Mouse (Mus musculus) embryonic facial prominence, embryonic 15.5 days (tissue): Measurements from ENCODE around the gene Ehd1. TPM values are rescaled to one million over a fixed set of nuclear protein-coding genes. Genes with fewer than 3 reads are reported as not detected.

ENCODE experiments used
- ATAC-seq: fragments of 200-750 bp; cut with Nextera tagmentation; 2 replicates; pipeline ENCODE4 v1.8.0; 2017; ENCODE audit warnings: low read depth, moderate TSS enrichment; ENCODE audit not compliant: insufficient number of reproducible peaks, low FRiP score, low TSS enrichment
- H3K27ac ChIP-seq: fragments of 300-500 bp; sonication (generic); replicated peaks from 2 replicates; pipeline ENCODE4 v1.5.1; 2015; ENCODE audit warnings: mild to moderate bottlenecking, inconsistent platforms
- H3K27me3 ChIP-seq: fragments of 300-500 bp; sonication (generic); 2 replicates; pipeline ENCODE4 v1.6.1; 2015; ENCODE audit warnings: inconsistent platforms
- H3K36me3 ChIP-seq: fragments of 300-500 bp; sonication (generic); 2 replicates; pipeline ENCODE4 v1.6.1; 2015; ENCODE audit warnings: mild to moderate bottlenecking, inconsistent platforms
- H3K4me1 ChIP-seq: fragments of 300-500 bp; sonication (generic); 2 replicates; pipeline ENCODE4 v1.6.1; 2015; ENCODE audit warnings: inconsistent platforms
- H3K4me2 ChIP-seq: fragments of 300-500 bp; sonication (generic); replicated peaks from 2 replicates; pipeline ENCODE4 v1.6.1; 2015; ENCODE audit warnings: mild to moderate bottlenecking, inconsistent platforms
- H3K4me3 ChIP-seq: fragments of 300-500 bp; sonication (generic); replicated peaks from 2 replicates; pipeline ENCODE4 v1.5.1; 2015; ENCODE audit warnings: mild to moderate bottlenecking, inconsistent platforms
- H3K9ac ChIP-seq: fragments of 300-500 bp; sonication (generic); 2 replicates; pipeline ENCODE4 v1.6.1; 2015; ENCODE audit warnings: inconsistent platforms
- H3K9me3 ChIP-seq: fragments of 300-500 bp; sonication (generic); replicated peaks from 2 replicates; pipeline ENCODE4 v1.6.1; 2016; ENCODE audit warnings: inconsistent platforms
- WGBS: fragments of 180-500 bp; shearing (Covaris S2); methylation state at CpG from one replicate; pipeline ENCODE4 v1.1.7; 2015; 5-methylcytosine and 5-hydroxymethylcytosine counted together
- polyA plus RNA-seq: library from polyadenylated mRNA; unstranded; fragments of >200 nt; fragmentation: Nextera tagmentation; extraction: Ambion mirVana; gene quantifications from 2 replicates; pipeline ENCODE4 v1.2.1, GENCODE M21; 2015

The Ehd1 gene
- polyA plus RNA-seq, 1 experiment from 2014 or later, result 77.2 TPM

DNA sequence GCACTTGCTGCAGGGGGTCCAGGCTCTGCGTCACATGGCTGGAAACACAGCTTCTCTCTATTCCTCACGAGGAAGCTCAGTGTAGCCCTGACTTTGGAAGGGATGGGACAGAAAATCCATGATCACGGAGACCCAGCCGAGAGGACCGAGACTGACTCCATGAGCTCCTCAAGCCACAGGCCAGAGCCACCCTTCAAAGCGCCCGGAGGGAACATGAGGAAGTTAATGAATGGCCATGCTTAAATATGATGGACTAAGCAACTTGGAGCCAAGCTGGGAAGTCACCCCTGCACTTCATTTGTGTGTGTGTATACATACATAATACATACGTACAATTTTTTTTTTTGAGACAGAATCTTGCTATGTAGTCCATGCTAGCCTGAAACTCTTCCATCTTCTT lies 5.3 kb upstream of the Ehd1 start:
- no peaks in the 10 kb centered on the region; the same call in 1 of the 2 replicates for H3K27me3 ChIP-seq
- no peak overlapping the region for H3K4me2 ChIP-seq
- H3K36me3 ChIP-seq, result no peaks in the 10 kb centered on the region
- peaks cover 19% of the 10 kb centered on the region for H3K4me1 ChIP-seq
- WGBS, result 34% methylated on average over 8 of the region's 8 CpGs
- H3K4me3 ChIP-seq, result no peak overlapping the region
- H3K9ac ChIP-seq, result no peak overlapping the region
- H3K9me3 ChIP-seq, result no peaks in the 10 kb centered on the region
- ATAC-seq, result no peak
- H3K27ac ChIP-seq, result no peak overlapping the region

DNA sequence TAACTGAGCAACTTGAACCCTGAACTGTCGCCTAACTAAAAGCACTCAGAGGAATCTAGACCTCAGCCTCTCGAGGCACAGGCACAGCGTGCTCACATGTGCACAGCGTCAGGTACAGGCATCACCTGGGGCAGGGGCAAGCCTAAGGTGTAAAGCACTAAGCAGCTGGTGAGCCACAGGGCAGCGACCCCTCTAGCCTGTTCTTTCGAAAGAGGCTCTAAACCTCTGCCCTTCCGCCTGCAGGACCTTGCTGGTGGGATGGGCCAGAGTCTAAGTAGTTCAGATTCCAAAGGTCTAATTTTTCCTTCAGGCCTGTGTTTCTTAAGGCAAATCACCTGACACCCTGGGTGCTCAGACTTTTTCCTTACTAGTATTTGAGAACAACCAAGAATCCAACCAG lies 4.5 kb upstream of the Ehd1 start:
- ATAC-seq, result no peak

GRCm38 (mm10) chr19:6272738-6273137 lies 3.8 kb upstream of the Ehd1 start:
- Histone ChIP-seq H3K27ac (no peak overlapping the region), H3K36me3 (no peaks in the 10 kb centered on the region)
- no peak for ATAC-seq

More for the DNA sequence above, 4.5 kb upstream of the Ehd1 start:
- Histone ChIP-seq H3K9ac (no peak overlapping the region), H3K27me3 (no peaks in the 10 kb centered on the region; the same call in 1 of the 2 replicates), H3K4me1 (peaks cover 19% of the 10 kb centered on the region), H3K4me3 (no peak overlapping the region), H3K4me2 (no peak overlapping the region), H3K27ac (no peak overlapping the region), H3K9me3 (no peaks in the 10 kb centered on the region), H3K36me3 (no peaks in the 10 kb centered on the region)
- WGBS, result 58% methylated on average over 7 of the region's 7 CpGs

DNA sequence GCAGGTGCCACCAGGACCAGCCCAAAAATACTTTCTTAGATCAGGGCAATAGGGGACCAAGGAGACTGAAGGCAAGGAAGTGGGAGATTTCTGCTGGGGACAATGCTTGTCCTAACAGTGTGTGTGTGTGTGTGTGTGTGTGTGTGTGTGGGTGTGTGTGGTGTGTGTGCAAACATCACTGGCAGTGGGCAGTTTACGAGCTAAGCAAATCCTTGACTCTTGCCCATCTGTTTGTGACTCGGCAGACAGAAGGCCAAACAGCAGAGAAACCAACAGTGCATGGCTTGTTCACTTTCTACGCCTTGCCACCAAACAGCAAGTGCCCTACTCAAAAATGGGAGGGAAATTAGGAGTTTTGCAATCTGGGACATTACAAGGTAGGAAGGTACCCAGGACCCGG lies 2.9 kb upstream of the Ehd1 start:
- H3K27ac ChIP-seq, result no peak overlapping the region
- H3K36me3 ChIP-seq, result no peaks in the 10 kb centered on the region
- ATAC-seq, result no peak
- WGBS, result 86% methylated on average over 4 of the region's 4 CpGs
- no peaks in the 10 kb centered on the region for H3K9me3 ChIP-seq
- H3K4me2 ChIP-seq, result no peak overlapping the region
- no peak overlapping the region for H3K4me3 ChIP-seq
- no peak overlapping the region for H3K9ac ChIP-seq
- H3K27me3 ChIP-seq, result no peaks in the 10 kb centered on the region; the same call in 1 of the 2 replicates
- peaks cover 26% of the 10 kb centered on the region for H3K4me1 ChIP-seq

More at GRCm38 (mm10) chr19:6272738-6273137, 3.8 kb upstream of the Ehd1 start:
- Histone ChIP-seq H3K4me3 (no peak overlapping the region), H3K27me3 (no peaks in the 10 kb centered on the region; the same call in 1 of the 2 replicates), H3K9ac (no peak overlapping the region), H3K9me3 (no peaks in the 10 kb centered on the region), H3K4me1 (peaks cover 22% of the 10 kb centered on the region), H3K4me2 (no peak overlapping the region)
- 76% methylated on average over 4 of the region's 4 CpGs for WGBS

- 88% methylated on average over 13 of the region's 13 CpGs for WGBS
- H3K4me3 ChIP-seq, result no peak overlapping the region
- no peak overlapping the region for H3K9ac ChIP-seq
- no peaks in the 10 kb centered on the region for H3K9me3 ChIP-seq
- no peak for ATAC-seq
- peaks cover 31% of the 10 kb centered on the region for H3K4me1 ChIP-seq
- no peaks in the 10 kb centered on the region; the same call in 1 of the 2 replicates for H3K27me3 ChIP-seq
- H3K27ac ChIP-seq, result no peak overlapping the region
- H3K4me2 ChIP-seq, result no peak overlapping the region
- no peaks in the 10 kb centered on the region for H3K36me3 ChIP-seq
Observed at GRCm38 (mm10) chr19:6273998-6274608, 2.4 kb upstream of the Ehd1 start.

- H3K27ac ChIP-seq, result peak overlapping the region; percentile 88
- H3K9me3 ChIP-seq, result no peaks in the 10 kb centered on the region
- peak overlapping the region; percentile 97 for H3K4me2 ChIP-seq
- ATAC-seq, result no peak
- peaks cover 42% of the 10 kb centered on the region for H3K4me1 ChIP-seq
- peak overlapping the region; percentile 82 for H3K4me3 ChIP-seq
- no peaks in the 10 kb centered on the region; the same call in 1 of the 2 replicates for H3K27me3 ChIP-seq
- H3K9ac ChIP-seq, result peak overlapping the region; percentile 15; the same call in 1 of the 2 replicates
- 7% methylated on average over 15 of the region's 15 CpGs for WGBS
- peaks cover 10% of the 10 kb centered on the region; the same call in 1 of the 2 replicates for H3K36me3 ChIP-seq
Observed at GRCm38 (mm10) chr19:6275740-6276389, 660 bp upstream of the Ehd1 start.

GRCm38 (mm10) chr19:6277661-6278438 lies 1.3 kb downstream of the Ehd1 start:
- ATAC-seq, result peak; percentile 32
- Histone ChIP-seq H3K27ac (peak overlapping the region; percentile 88), H3K4me2 (peak overlapping the region; percentile 97), H3K36me3 (peaks cover 29% of the 10 kb centered on the region), H3K4me3 (peak overlapping the region; percentile 82), H3K27me3 (no peaks in the 10 kb centered on the region), H3K9me3 (no peaks in the 10 kb centered on the region), H3K9ac (peak overlapping the region; percentile 49), H3K4me1 (peaks cover 42% of the 10 kb centered on the region)
- 2% methylated on average over 10 of the region's 10 CpGs for WGBS

- Histone ChIP-seq H3K9ac (0 out of 2 replicates have a peak overlapping the region, but pooled peaks have one; percentile 1), H3K9me3 (no peaks in the 10 kb centered on the region), H3K4me3 (peak overlapping the region; percentile 82), H3K27ac (peak overlapping the region; percentile 88), H3K36me3 (peaks cover 36% of the 10 kb centered on the region), H3K4me1 (peaks cover 42% of the 10 kb centered on the region), H3K4me2 (peak overlapping the region; percentile 97), H3K27me3 (no peaks in the 10 kb centered on the region)
- 21% methylated on average over 6 of the region's 6 CpGs for WGBS
- no peak for ATAC-seq
Observed at GRCm38 (mm10) chr19:6278439-6279073, 2.0 kb downstream of the Ehd1 start.

- Histone ChIP-seq H3K4me3 (peak overlapping the region; percentile 82), H3K9ac (no peak overlapping the region), H3K27me3 (no peaks in the 10 kb centered on the region), H3K4me2 (peak overlapping the region; percentile 97), H3K27ac (0 out of 2 replicates have a peak overlapping the region, but pooled peaks have one; percentile 28), H3K36me3 (peaks cover 46% of the 10 kb centered on the region), H3K4me1 (peaks cover 42% of the 10 kb centered on the region), H3K9me3 (no peaks in the 10 kb centered on the region)
- ATAC-seq, result no peak
- WGBS, result 88% methylated on average over 6 of the region's 6 CpGs
Observed at GRCm38 (mm10) chr19:6279481-6280144, 3.1 kb downstream of the Ehd1 start.

DNA sequence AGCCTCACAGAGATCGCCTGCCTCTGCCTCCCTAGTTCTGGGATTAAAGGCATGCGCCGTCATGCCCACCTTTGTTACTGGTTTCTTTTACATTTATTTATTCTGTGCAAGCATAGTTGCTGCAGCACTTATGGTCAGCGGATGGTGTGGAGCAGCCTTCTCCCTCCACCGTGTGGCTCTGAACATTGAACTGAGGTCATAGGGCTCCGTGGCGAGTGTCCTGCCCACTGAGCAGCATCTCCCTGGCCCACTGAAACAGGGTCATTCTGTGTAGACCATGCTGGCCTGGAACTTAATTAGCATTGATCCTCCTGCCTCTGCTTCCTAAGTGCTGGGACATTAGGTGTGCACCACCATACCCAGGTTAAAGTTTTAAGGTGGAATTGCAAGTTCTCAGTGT lies 4.0 kb downstream of the Ehd1 start:
- no peak overlapping the region for H3K27ac ChIP-seq
- no peak overlapping the region for H3K4me2 ChIP-seq
- H3K9me3 ChIP-seq, result no peaks in the 10 kb centered on the region
- peaks cover 38% of the 10 kb centered on the region for H3K4me1 ChIP-seq
- H3K4me3 ChIP-seq, result no peak overlapping the region
- no peak for ATAC-seq
- no peak overlapping the region for H3K9ac ChIP-seq
- 87% methylated on average over 7 of the region's 7 CpGs for WGBS
- H3K36me3 ChIP-seq, result peaks cover 53% of the 10 kb centered on the region
- no peaks in the 10 kb centered on the region for H3K27me3 ChIP-seq
